Mouse (Mus musculus) lung, postnatal 10 days (tissue): ENCODE results near the gene Insr.
"Not testable (repeated sequence)": the region's sequence is repeated elsewhere in the genome, so short reads cannot be mapped to it uniquely, and the experiment has no call there.

Source experiments
- DNase-seq: peaks from one replicate; pipeline ENCODE4 v3.0.0; 2021

Gene Insr

GRCm38 (mm10) chr8:3278934-3279720 is at the start of gene Insr:
TSS of gene Insr (minus strand) at chr8:3279617.
- DNase-seq = peak; percentile 97

- DNase-seq = no peak
Observed at GRCm38 (mm10) chr8:3327538-3328245, 48.3 kb upstream of the Insr start.

GRCm38 (mm10) chr8:3327056-3327455 is 47.6 kb upstream of the Insr start:
- DNase-seq = no peak

- DNase-seq = no peak
Observed at GRCm38 (mm10) chr8:3324253-3324652, 44.8 kb upstream of the Insr start.

GRCm38 (mm10) chr8:3319267-3319666 is 39.9 kb upstream of the Insr start:
- not testable (repeated sequence) for DNase-seq

GRCm38 (mm10) chr8:3316585-3316984 is 37.2 kb upstream of the Insr start:
- no peak for DNase-seq

- no peak for DNase-seq
Observed at GRCm38 (mm10) chr8:3314345-3314744, 34.9 kb upstream of the Insr start.

- DNase-seq = no peak
Observed at GRCm38 (mm10) chr8:3313843-3314242, 34.4 kb upstream of the Insr start.

- DNase-seq = not testable (repeated sequence)
Observed at GRCm38 (mm10) chr8:3313417-3313816, 34.0 kb upstream of the Insr start.

GRCm38 (mm10) chr8:3311482-3311881 is 32.1 kb upstream of the Insr start:
- no peak for DNase-seq

GRCm38 (mm10) chr8:3309636-3310035 is 30.2 kb upstream of the Insr start:
- no peak for DNase-seq

- not testable (repeated sequence) for DNase-seq
Observed at GRCm38 (mm10) chr8:3308205-3308800, 28.9 kb upstream of the Insr start.

GRCm38 (mm10) chr8:3302131-3302530 is 22.7 kb upstream of the Insr start:
- no peak for DNase-seq

- no peak for DNase-seq
Observed at GRCm38 (mm10) chr8:3299322-3299721, 19.9 kb upstream of the Insr start.

- DNase-seq = no peak
Observed at GRCm38 (mm10) chr8:3285824-3286223, 6.4 kb upstream of the Insr start.

GRCm38 (mm10) chr8:3284656-3285055 is 5.2 kb upstream of the Insr start:
- DNase-seq = no peak

- DNase-seq = no peak
Observed at GRCm38 (mm10) chr8:3281296-3281695, 1.9 kb upstream of the Insr start.

- peak; percentile 19 for DNase-seq
Observed at GRCm38 (mm10) chr8:3280266-3280910, 971 bp upstream of the Insr start.

GRCm38 (mm10) chr8:3279721-3280077 is 282 bp upstream of the Insr start:
- DNase-seq = no peak

- DNase-seq = peak; percentile 31
Observed at GRCm38 (mm10) chr8:3278181-3278820, 1.1 kb downstream of the Insr start.

GRCm38 (mm10) chr8:3277266-3277665 is 2.2 kb downstream of the Insr start:
- no peak for DNase-seq

- DNase-seq = no peak
Observed at GRCm38 (mm10) chr8:3276009-3276408, 3.4 kb downstream of the Insr start.

GRCm38 (mm10) chr8:3275189-3275588 is 4.2 kb downstream of the Insr start:
- no peak for DNase-seq
